Mouse (Mus musculus): ENCODE measurements around the gene Glb1l. TPM values are rescaled to one million over a fixed set of nuclear protein-coding genes. Genes with fewer than 3 reads are reported as not detected.
"Not testable (repeated sequence)": the region's sequence is repeated elsewhere in the genome, so short reads cannot be mapped to it uniquely, and the experiment has no call there.

Gene Glb1l
- polyA plus RNA-seq, 1 experiment: 5.7 TPM

DNA sequence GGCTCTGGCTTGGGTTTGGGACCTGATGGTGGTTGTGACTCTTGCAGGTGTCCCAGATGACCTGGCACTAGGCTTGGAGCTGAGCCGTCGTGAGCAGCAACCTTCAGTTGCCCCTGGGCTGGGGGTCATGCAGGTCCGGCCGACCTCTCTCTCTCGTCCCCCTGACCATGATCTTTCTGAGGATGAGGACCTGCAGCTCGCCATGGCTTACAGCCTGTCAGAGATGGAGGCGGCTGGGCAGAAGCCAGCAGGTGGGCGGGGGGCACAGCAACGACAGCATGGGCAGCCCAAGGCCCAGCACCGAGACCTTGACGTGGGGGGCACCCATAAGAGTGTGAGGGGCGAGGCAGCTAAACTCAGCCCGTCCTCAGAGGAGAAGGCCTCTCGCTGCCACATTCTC is 32.8 kb upstream of the Glb1l start:
- Histone ChIP-seq H3K27me3 (ENCODE audit: control insufficient read depth, insufficient read depth, low read length) (no peaks in the 10 kb centered on the region), H3K36me3 (ENCODE audit: control insufficient read depth, insufficient read depth, low read length) (peaks cover 11% of the 10 kb centered on the region), H3K4me1 (ENCODE audit: control insufficient read depth, insufficient read depth, insufficient read length) (peaks cover 3% of the 10 kb centered on the region; the same call in 1 of the 2 replicates), H3K4me3 (ENCODE audit: extremely low read depth, insufficient read depth, insufficient read length) (no peak overlapping the region), H3K27ac (ENCODE audit: insufficient read depth, low read length) (no peak overlapping the region)
- WGBS: 95% methylated on average over 14 of the region's 14 CpGs
- no peak for DNase-seq (ENCODE audit: low read depth in 1 of 2, low spot score in 2 of 2)
- TF ChIP-seq CTCF (IDR thresholded peaks at IDR 0.05; ENCODE audit: extremely low read depth, insufficient read depth, insufficient read length, insufficient replicate concordance): no peak
- TF ChIP-seq POLR2A (IDR thresholded peaks at IDR 0.05; ENCODE audit: low read depth, low read length): no peak

DNA sequence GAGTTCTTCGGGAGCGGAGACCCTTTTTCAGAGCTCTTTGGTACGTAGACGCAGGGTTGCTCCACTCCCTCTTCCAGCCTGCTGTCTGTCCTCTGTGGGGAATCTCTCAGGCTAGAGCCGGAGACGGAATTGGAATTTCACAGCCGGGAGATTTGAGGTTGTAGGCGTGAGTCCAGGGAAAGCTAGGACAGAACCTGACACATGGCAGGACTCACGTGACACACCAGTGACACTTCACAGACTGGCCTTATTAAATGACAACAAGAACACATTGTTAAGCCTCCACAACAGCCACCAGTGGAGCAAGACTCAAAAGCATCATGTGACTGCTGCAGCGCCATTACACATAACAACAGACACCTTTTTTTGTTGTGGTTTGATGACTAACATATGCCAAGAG is 29.0 kb upstream of the Glb1l start:
- 94% methylated on average over 10 of the region's 10 CpGs for WGBS
- TF ChIP-seq POLR2A (IDR thresholded peaks at IDR 0.05; ENCODE audit: low read depth, low read length): no peak
- TF ChIP-seq CTCF (IDR thresholded peaks at IDR 0.05; ENCODE audit: extremely low read depth, insufficient read depth, insufficient read length, insufficient replicate concordance): no peak
- H3K27ac ChIP-seq (ENCODE audit: insufficient read depth, low read length): no peak overlapping the region

DNA sequence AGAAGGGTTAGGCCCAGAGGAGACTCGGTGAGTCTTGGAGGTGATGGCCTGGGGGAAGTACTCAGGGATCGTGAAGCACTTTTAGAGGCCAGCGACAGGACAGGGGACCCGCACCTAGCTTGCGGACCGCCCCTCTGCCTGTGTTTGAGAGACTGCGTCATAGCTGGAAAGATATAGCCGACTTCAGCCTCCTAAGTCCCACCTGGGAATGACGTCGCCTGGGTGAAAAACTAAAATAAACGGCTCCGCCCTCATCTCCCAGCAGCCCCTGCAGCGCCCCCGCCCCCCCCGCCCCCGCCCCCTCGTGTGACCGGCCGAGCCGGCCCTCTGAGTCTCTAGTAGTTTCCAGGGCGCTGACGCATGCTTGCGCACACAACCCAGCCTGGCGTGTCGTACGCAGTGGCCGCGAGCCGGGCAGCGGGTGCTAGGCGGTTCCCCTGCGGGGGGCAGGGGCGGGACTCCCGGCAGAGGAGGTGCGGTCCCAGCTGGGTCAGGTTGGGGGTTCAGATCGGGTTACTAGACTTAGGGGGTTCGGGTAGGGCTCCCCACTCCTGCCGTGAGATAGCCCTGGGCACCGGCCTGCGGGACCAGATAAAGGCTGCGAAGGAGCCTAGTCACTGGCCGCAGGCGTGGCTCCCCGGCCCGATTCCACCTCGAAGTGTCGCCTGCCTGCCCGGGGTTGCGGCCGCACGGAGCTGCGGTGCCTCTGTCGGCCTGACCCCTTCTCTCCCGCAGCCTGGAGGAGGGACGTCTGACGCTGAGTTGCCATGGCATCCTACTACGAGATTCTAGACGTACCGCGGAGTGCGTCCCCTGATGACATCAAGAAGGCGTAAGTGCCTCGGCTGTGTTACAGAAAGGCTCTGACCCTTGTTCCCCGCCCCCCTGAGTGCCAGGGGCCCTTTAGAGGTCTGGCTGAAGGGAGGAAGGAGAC is 25.8 kb upstream of the Glb1l start, which contains the start of gene Dnajb2:
Gene Dnajb2 (plus strand): TSS at position 290 of the 934 bp plus-strand sequence.
- H3K4me3 ChIP-seq (ENCODE audit: extremely low read depth, insufficient read depth, insufficient read length): peak within 1 kb of the TSS; percentile 76
- peak within 1 kb of the TSS; percentile 91 for H3K27ac ChIP-seq (ENCODE audit: insufficient read depth, low read length)
- TF ChIP-seq CTCF (IDR thresholded peaks at IDR 0.05; ENCODE audit: extremely low read depth, insufficient read depth, insufficient read length, insufficient replicate concordance) (no peak), POLR2A (IDR thresholded peaks at IDR 0.05; ENCODE audit: low read depth, low read length) (peak; percentile 39)
- H3K4me1 ChIP-seq (ENCODE audit: control insufficient read depth, insufficient read depth, insufficient read length): peaks cover 13% of the 10 kb centered on the region
- H3K36me3 ChIP-seq (ENCODE audit: control insufficient read depth, insufficient read depth, low read length): peaks cover 7% of the 10 kb centered on the region
- peak; percentile 85 to 86 for DNase-seq (ENCODE audit: low read depth in 1 of 2, low spot score in 2 of 2)
- no peaks in the 10 kb centered on the region for H3K27me3 ChIP-seq (ENCODE audit: control insufficient read depth, insufficient read depth, low read length)
- WGBS: under 1% methylated on average over 63 of the region's 64 CpGs

More for the DNA sequence above, 29.0 kb upstream of the Glb1l start:
- Histone ChIP-seq H3K4me3 (ENCODE audit: extremely low read depth, insufficient read depth, insufficient read length) (no peak overlapping the region), H3K4me1 (ENCODE audit: control insufficient read depth, insufficient read depth, insufficient read length) (peaks cover 13% of the 10 kb centered on the region), H3K27me3 (ENCODE audit: control insufficient read depth, insufficient read depth, low read length) (no peaks in the 10 kb centered on the region), H3K36me3 (ENCODE audit: control insufficient read depth, insufficient read depth, low read length) (peaks cover 11% of the 10 kb centered on the region)
- DNase-seq (ENCODE audit: low read depth in 1 of 2, low spot score in 2 of 2): no peak

DNA sequence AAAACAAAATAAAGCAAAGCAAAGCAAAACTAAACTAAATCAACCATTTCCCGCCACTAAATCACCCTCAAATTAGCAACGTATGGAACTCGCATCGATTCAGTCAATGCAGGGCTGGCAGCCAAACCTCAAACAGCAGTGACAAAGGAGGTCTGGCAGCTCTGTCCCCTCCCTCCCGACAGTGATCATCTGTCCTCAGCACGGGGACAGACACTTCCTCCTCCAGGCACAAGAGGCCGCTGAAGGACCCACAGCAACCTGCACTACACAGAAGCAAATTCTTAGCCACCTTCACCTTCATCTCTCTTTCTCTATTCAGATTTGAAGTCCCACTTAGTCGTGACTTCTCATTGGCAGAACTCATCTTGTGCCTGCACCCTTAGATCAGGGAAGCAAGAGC is 24.0 kb upstream of the Glb1l start:
- DNase-seq (ENCODE audit: low read depth in 1 of 2, low spot score in 2 of 2): peak; percentile 65 to 81
- H3K27ac ChIP-seq (ENCODE audit: insufficient read depth, low read length): peak overlapping the region; percentile 44; the same call in 1 of the 2 replicates
- no peak for TF ChIP-seq POLR2A (IDR thresholded peaks at IDR 0.05; ENCODE audit: low read depth, low read length)
- TF ChIP-seq CTCF (IDR thresholded peaks at IDR 0.05; ENCODE audit: extremely low read depth, insufficient read depth, insufficient read length, insufficient replicate concordance): peak; percentile 71; the same call in 1 of the 2 replicates
- H3K4me1 ChIP-seq (ENCODE audit: control insufficient read depth, insufficient read depth, insufficient read length): peaks cover 13% of the 10 kb centered on the region
- under 1% methylated on average over 8 of the region's 8 CpGs for WGBS
- H3K36me3 ChIP-seq (ENCODE audit: control insufficient read depth, insufficient read depth, low read length): no peaks in the 10 kb centered on the region
- no peak overlapping the region for H3K4me3 ChIP-seq (ENCODE audit: extremely low read depth, insufficient read depth, insufficient read length)
- H3K27me3 ChIP-seq (ENCODE audit: control insufficient read depth, insufficient read depth, low read length): no peaks in the 10 kb centered on the region

DNA sequence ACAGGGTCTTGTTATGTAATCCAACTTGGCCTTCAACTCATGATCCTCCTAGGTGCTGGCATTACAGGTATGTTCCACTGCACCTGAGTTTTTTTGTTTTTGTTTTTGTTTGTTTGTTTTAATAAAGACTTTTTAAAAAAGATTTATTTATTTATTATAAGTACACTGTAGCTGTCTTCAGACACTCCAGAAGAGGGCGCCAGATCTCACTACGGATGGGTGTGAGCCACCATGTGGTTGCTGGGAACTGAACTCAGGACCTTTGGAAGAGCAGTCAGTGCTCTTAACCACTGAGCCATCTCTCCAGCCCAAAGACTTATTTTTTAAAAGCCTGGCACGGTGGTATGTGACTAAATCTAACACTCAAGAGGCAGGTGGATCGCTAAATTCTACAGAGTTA is 21.9 kb upstream of the Glb1l start:
- 83% methylated on average over 4 of the region's 4 CpGs for WGBS
- peaks cover 13% of the 10 kb centered on the region for H3K4me1 ChIP-seq (ENCODE audit: control insufficient read depth, insufficient read depth, insufficient read length)
- not testable (repeated sequence) for H3K36me3 ChIP-seq (ENCODE audit: control insufficient read depth, insufficient read depth, low read length); H3K27me3 ChIP-seq (ENCODE audit: control insufficient read depth, insufficient read depth, low read length); DNase-seq (ENCODE audit: low read depth in 1 of 2, low spot score in 2 of 2); H3K27ac ChIP-seq (ENCODE audit: insufficient read depth, low read length); H3K4me3 ChIP-seq (ENCODE audit: extremely low read depth, insufficient read depth, insufficient read length)

DNA sequence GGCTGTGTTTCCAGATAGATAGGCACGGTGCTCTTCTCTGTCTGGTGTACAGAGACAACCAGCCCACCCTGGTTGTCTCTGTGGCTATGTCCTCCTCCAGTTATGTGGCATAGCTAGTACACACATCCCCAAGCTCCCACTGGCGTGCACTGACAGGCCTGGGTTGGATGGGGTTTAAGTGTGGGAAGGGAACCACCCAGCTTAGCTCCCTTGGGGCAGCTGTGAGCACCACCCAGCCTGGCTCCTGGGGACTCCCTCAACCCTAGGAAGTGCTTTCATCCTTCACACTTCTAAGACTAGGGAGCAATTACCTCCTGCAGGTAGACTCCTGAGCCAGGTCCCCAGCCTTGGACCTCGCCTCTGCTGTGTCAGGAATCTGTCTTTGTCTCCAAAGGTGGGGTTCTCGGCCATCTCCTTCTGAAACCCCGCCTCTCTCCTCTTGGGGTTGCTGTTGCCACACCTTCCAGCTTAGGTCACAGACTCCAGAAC is 21.1 kb upstream of the Glb1l start, which contains the start of gene A630095N17Rik:
Gene A630095N17Rik (minus strand): TSS at position 439 of the 489 bp plus-strand sequence.
- H3K27ac ChIP-seq (ENCODE audit: insufficient read depth, low read length): no peak within 1 kb of the TSS
- no peak within 1 kb of the TSS for H3K4me3 ChIP-seq (ENCODE audit: extremely low read depth, insufficient read depth, insufficient read length)
- H3K36me3 ChIP-seq (ENCODE audit: control insufficient read depth, insufficient read depth, low read length): no peaks in the 10 kb centered on the region
- H3K27me3 ChIP-seq (ENCODE audit: control insufficient read depth, insufficient read depth, low read length): no peaks in the 10 kb centered on the region
- TF ChIP-seq CTCF (IDR thresholded peaks at IDR 0.05; ENCODE audit: extremely low read depth, insufficient read depth, insufficient read length, insufficient replicate concordance): no peak
- TF ChIP-seq POLR2A (IDR thresholded peaks at IDR 0.05; ENCODE audit: low read depth, low read length): no peak
- H3K4me1 ChIP-seq (ENCODE audit: control insufficient read depth, insufficient read depth, insufficient read length): peaks cover 9% of the 10 kb centered on the region
- WGBS: 72% methylated on average over 5 of the region's 5 CpGs
- no peak for DNase-seq (ENCODE audit: low read depth in 1 of 2, low spot score in 2 of 2)

DNA sequence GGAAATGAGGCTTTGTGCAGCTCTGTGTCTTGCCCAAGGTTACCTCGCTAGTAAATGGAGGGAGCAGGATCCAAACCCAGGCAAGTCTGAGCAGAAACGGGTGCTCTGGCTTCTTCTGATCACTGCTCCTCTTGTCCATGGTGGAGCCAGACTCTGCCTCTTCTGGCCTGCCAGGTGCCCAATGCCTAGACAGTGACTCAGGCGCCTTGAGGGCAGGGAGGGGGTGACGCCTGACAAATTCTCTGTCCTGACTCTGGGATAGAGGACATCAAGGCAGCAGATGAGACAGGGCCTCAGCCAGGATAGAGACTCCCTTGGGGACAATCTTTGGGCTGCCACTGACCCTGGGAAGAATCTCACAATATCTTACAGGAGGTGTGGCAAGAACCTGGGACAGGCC is 20.6 kb upstream of the Glb1l start:
- no peak overlapping the region for H3K27ac ChIP-seq (ENCODE audit: insufficient read depth, low read length)
- TF ChIP-seq CTCF (IDR thresholded peaks at IDR 0.05; ENCODE audit: extremely low read depth, insufficient read depth, insufficient read length, insufficient replicate concordance): no peak
- no peak for TF ChIP-seq POLR2A (IDR thresholded peaks at IDR 0.05; ENCODE audit: low read depth, low read length)
- H3K36me3 ChIP-seq (ENCODE audit: control insufficient read depth, insufficient read depth, low read length): no peaks in the 10 kb centered on the region
- DNase-seq (ENCODE audit: low read depth in 1 of 2, low spot score in 2 of 2): no peak
- no peaks in the 10 kb centered on the region for H3K27me3 ChIP-seq (ENCODE audit: control insufficient read depth, insufficient read depth, low read length)
- peaks cover 7% of the 10 kb centered on the region for H3K4me1 ChIP-seq (ENCODE audit: control insufficient read depth, insufficient read depth, insufficient read length)
- WGBS: 81% methylated on average over 4 of the region's 4 CpGs
- no peak overlapping the region for H3K4me3 ChIP-seq (ENCODE audit: extremely low read depth, insufficient read depth, insufficient read length)

Data from spleen, adult 2 months (tissue).